Mouse (Mus musculus) lung, postnatal 25 days (tissue): ENCODE results near the gene Tns2.
A peak's percentile ranks its signal among the peaks of the same experiment; 100 is the strongest.
"Not testable (repeated sequence)": the region's sequence is repeated elsewhere in the genome, so short reads cannot be mapped to it uniquely, and the experiment has no call there.

Experiments used
- DNase-seq: peaks from one replicate; pipeline ENCODE4 v3.0.0; 2022; ENCODE audit warnings: low spot score

Tns2 gene

GRCm38 (mm10) chr15:102100161-102100981 is at the start of gene Tns2:
Tns2 (plus strand) TSS chr15:102100413.
- DNase-seq, result peak; percentile 85

- peak; percentile 12 for DNase-seq
Observed at GRCm38 (mm10) chr15:102051920-102052683, 48.1 kb upstream of the Tns2 start.

GRCm38 (mm10) chr15:102056495-102057174 is 43.6 kb upstream of the Tns2 start:
- no peak for DNase-seq

- DNase-seq, result peak; percentile 94
Observed at GRCm38 (mm10) chr15:102065661-102066325, 34.4 kb upstream of the Tns2 start.

GRCm38 (mm10) chr15:102070476-102071467 is 29.4 kb upstream of the Tns2 start:
- DNase-seq, result no peak

- DNase-seq, result no peak
Observed at GRCm38 (mm10) chr15:102072963-102073558, 27.2 kb upstream of the Tns2 start.

- peak; percentile 99 for DNase-seq
Observed at GRCm38 (mm10) chr15:102073559-102074069, 26.6 kb upstream of the Tns2 start, which contains the start of gene Eif4b. Eif4b (plus strand) TSS chr15:102073773.

GRCm38 (mm10) chr15:102074070-102074731 is 26.0 kb upstream of the Tns2 start:
- DNase-seq, result peak; percentile 21

GRCm38 (mm10) chr15:102074876-102075585 is 25.2 kb upstream of the Tns2 start:
- peak; percentile 28 for DNase-seq

GRCm38 (mm10) chr15:102077111-102077677 is 23.0 kb upstream of the Tns2 start:
- no peak for DNase-seq

- DNase-seq, result no peak
Observed at GRCm38 (mm10) chr15:102079221-102079620, 21.0 kb upstream of the Tns2 start.

- DNase-seq, result not testable (repeated sequence)
Observed at GRCm38 (mm10) chr15:102079924-102080323, 20.3 kb upstream of the Tns2 start.

- DNase-seq, result no peak
Observed at GRCm38 (mm10) chr15:102080429-102080828, 19.8 kb upstream of the Tns2 start.

GRCm38 (mm10) chr15:102082148-102082547 is 18.1 kb upstream of the Tns2 start:
- DNase-seq, result no peak

- DNase-seq, result no peak
Observed at GRCm38 (mm10) chr15:102083028-102083427, 17.2 kb upstream of the Tns2 start.

GRCm38 (mm10) chr15:102089914-102090585 is 10.2 kb upstream of the Tns2 start:
- DNase-seq, result no peak

- no peak for DNase-seq
Observed at GRCm38 (mm10) chr15:102091063-102091679, 9.0 kb upstream of the Tns2 start.
